Comparison of ENCODE assay signal across 12 mouse cellular contexts in genomic region chr19:41031009-41031408, GRCm38 (mm10). TPM values are rescaled to one million over a fixed set of nuclear protein-coding genes. Genes with fewer than 3 reads are reported as not detected.
DNase-seq lines count a peak whose midpoint lies in the region; ATAC-seq and TF ChIP-seq lines count a peak whose summit lies in the region.
"Had no signal": no experiment of that assay in that cellular context is flagged by ENCODE, and none has a peak within 500 bp of the region (broad histone marks: within the 10 kb centered on the region; RNA-seq: fewer than 3 reads in every experiment).

No protein-coding gene starts in this region.

- ATAC-seq in liver, embryonic 12.5 days: no peak
- ATAC-seq in neutrophil, adult 5-6 weeks (ENCODE audit: extremely low read depth, insufficient number of reproducible peaks, low FRiP score, poor library complexity, severe bottlenecking): peak; percentile 61

- H3K9me3 ChIP-seq in liver, embryonic 12.5 days (replicated peaks): no peaks in the 10 kb centered on the region
- no peaks in the 10 kb centered on the region for H3K9me3 ChIP-seq in forebrain, embryonic 10.5 days

- H3K27ac ChIP-seq in liver, embryonic 12.5 days: no peak overlapping the region
- no peak overlapping the region for H3K27ac ChIP-seq in forebrain, embryonic 10.5 days

- 18% methylated on average over 11 of the region's 11 CpGs for WGBS in liver, embryonic 12.5 days (ENCODE audit: insufficient replicate concordance)
- WGBS in forebrain, embryonic 10.5 days: 90% methylated on average over 11 of the region's 11 CpGs

- no peak for TF ChIP-seq CTCF in C2C12 (IDR thresholded peaks at IDR 0.05; ENCODE audit: control insufficient read depth, insufficient read depth, insufficient read length)

- H3K4me2 ChIP-seq in liver, embryonic 12.5 days: peak overlapping the region; percentile 20; the same call in 1 of the 2 replicates

- no peaks in the 10 kb centered on the region for H3K79me2 ChIP-seq in C2C12 (ENCODE audit: control insufficient read depth, insufficient read depth)

- no peak overlapping the region for H3K4me3 ChIP-seq in C2C12 (ENCODE audit: insufficient read depth, poor library complexity, severe bottlenecking)
- no peak overlapping the region for H3K4me3 ChIP-seq in liver, embryonic 12.5 days
- H3K4me3 ChIP-seq in forebrain, embryonic 10.5 days: no peak overlapping the region

- peaks cover 3% of the 10 kb centered on the region; the same call in 1 of the 2 replicates for H3K4me1 ChIP-seq in liver, embryonic 12.5 days
- H3K4me1 ChIP-seq in forebrain, embryonic 10.5 days: peaks cover 4% of the 10 kb centered on the region; the same call in 1 of the 2 replicates

- H3K79me3 ChIP-seq in C2C12 (ENCODE audit: low read depth): no peaks in the 10 kb centered on the region

- H3ac ChIP-seq in C2C12 (ENCODE audit: control insufficient read depth, insufficient read length, low read depth): no peak overlapping the region

- no peak overlapping the region for H3K9ac ChIP-seq in liver, embryonic 12.5 days

- DNase-seq in adrenal gland, postnatal 14 days: peak; percentile 30
- DNase-seq in adrenal gland, postnatal 4 days (ENCODE audit: low spot score in 2 of 2): no peak
- no peak for DNase-seq in forebrain, embryonic 10.5 days (ENCODE audit: extremely low spot score, low spot score)
- DNase-seq in right cerebral cortex, postnatal 36 days (ENCODE audit: low spot score in 2 of 2): no peak
- no peak for DNase-seq in ovary, postnatal 36 days (ENCODE audit: low spot score)
- DNase-seq: kidney, adult 8-10 months; midbrain, embryonic 14.5 days had no signal

- no peaks in the 10 kb centered on the region for H3K36me3 ChIP-seq in C2C12 (ENCODE audit: control insufficient read depth, insufficient read depth)
- no peaks in the 10 kb centered on the region for H3K36me3 ChIP-seq in liver, embryonic 12.5 days
- no peaks in the 10 kb centered on the region for H3K36me3 ChIP-seq in forebrain, embryonic 10.5 days (replicated peaks)

- peaks cover 8% of the 10 kb centered on the region for H3K27me3 ChIP-seq in C2C12 (ENCODE audit: control insufficient read depth, insufficient read depth, insufficient read length)
- peaks cover 13% of the 10 kb centered on the region for H3K27me3 ChIP-seq in liver, embryonic 12.5 days (replicated peaks)
- H3K27me3 ChIP-seq in forebrain, embryonic 10.5 days (ENCODE audit: poor library complexity, severe bottlenecking): no peaks in the 10 kb centered on the region

TF ChIP-seq in C2C12, 6 proteins besides CTCF, POLR2A, EP300 and RAD21:
- TF ChIP-seq FOSL1 (IDR thresholded peaks at IDR 0.05; ENCODE audit: insufficient read depth, low read length, poor library complexity, severe bottlenecking): no peak
- no peak for TF ChIP-seq MYOG (IDR thresholded peaks at IDR 0.05; ENCODE audit: control insufficient read depth, extremely low read depth, insufficient read length)
- TF ChIP-seq MAX (IDR thresholded peaks at IDR 0.05): peak; percentile 68
- peak; percentile 16 for TF ChIP-seq MYOD1 (IDR thresholded peaks at IDR 0.05; ENCODE audit: control insufficient read depth, insufficient read length, low read depth)
- no peak for TF ChIP-seq USF1 (IDR thresholded peaks at IDR 0.05; ENCODE audit: low read depth)

RNA-seq across cellular contexts. Expression of gene Dntt, which starts 1.9 kb away (rescaled TPM):
- 0.89 TPM in 1 of 2 replicates, not detected in the other for total RNA-seq in adrenal gland, postnatal 14 days (2021)
- total RNA-seq in adrenal gland, postnatal 4 days (2021): not detected
- not detected for polyA plus RNA-seq in C2C12 (2012; fragmentation: generic; extraction: Trizol)
- 0.06 TPM in 1 of 2 replicates, not detected in the other for polyA plus RNA-seq in liver, embryonic 12.5 days (2016; fragmentation: Nextera tagmentation; extraction: Ambion mirVana)
- 1.1 TPM in 1 of 2 replicates, not detected in the other for total RNA-seq in neutrophil, adult 5-6 weeks (2017)
- not detected in 2 replicates for polyA plus RNA-seq in forebrain, embryonic 10.5 days (2016; fragmentation: Nextera tagmentation; extraction: Ambion mirVana)
- total RNA-seq: adrenal gland, adult 18-20 months had no signal
- polyA plus RNA-seq: forebrain, embryonic 11.5 days had no signal

RNA-seq across cellular contexts. Expression of gene Blnk, which starts 36.7 kb away (rescaled TPM):
- total RNA-seq in adrenal gland, postnatal 14 days (2021): 1.7 and 4.8 TPM in 2 replicates
- total RNA-seq in adrenal gland, postnatal 4 days (2021): 1 to 10 TPM; 1.2 to 2.5 TPM
- polyA plus RNA-seq in C2C12 (2012; fragmentation: generic; extraction: Trizol): 6.5 TPM
- 0.37 and 0.45 TPM in 2 replicates for polyA plus RNA-seq in liver, embryonic 12.5 days (2016; fragmentation: Nextera tagmentation; extraction: Ambion mirVana)
- 181 and 203 TPM in 2 replicates for total RNA-seq in neutrophil, adult 5-6 weeks (2017)
- polyA plus RNA-seq in forebrain, embryonic 10.5 days (2016; fragmentation: Nextera tagmentation; extraction: Ambion mirVana): 0.16 and 0.35 TPM in 2 replicates

RNA-seq across cellular contexts. Expression of gene Opalin, which starts 45.9 kb away (rescaled TPM):
- not detected in 2 replicates for total RNA-seq in adrenal gland, postnatal 14 days (2021)
- not detected for total RNA-seq in adrenal gland, postnatal 4 days (2021)
- polyA plus RNA-seq in C2C12 (2012; fragmentation: generic; extraction: Trizol): not detected
- polyA plus RNA-seq in liver, embryonic 12.5 days (2016; fragmentation: Nextera tagmentation; extraction: Ambion mirVana): not detected in 2 replicates
- not detected in 2 replicates for total RNA-seq in neutrophil, adult 5-6 weeks (2017)
- polyA plus RNA-seq in forebrain, embryonic 10.5 days (2016; fragmentation: Nextera tagmentation; extraction: Ambion mirVana): not detected in 2 replicates
- total RNA-seq: adrenal gland, adult 18-20 months had no signal
- polyA plus RNA-seq: forebrain, embryonic 11.5 days; midbrain, embryonic 14.5 days had no signal

Comparison
In these comparisons a context has a peak if more than half of its experiments do, and no peak if none do; other contexts are left out.
1. RNA of gene Blnk, which starts 36.7 kb away (total RNA-seq): 181 to 203 TPM in neutrophil, adult 5-6 weeks; 1.2 to 2.5 TPM in adrenal gland, postnatal 4 days and 1.7 to 4.8 TPM in adrenal gland, postnatal 14 days; every median in the first group is over 10 times any median in the second.